Mouse (Mus musculus) c-Kit-positive CD71-negative TER-119-negative erythroid progenitor cells, embryonic 14.5 days (primary cell): Measurements from ENCODE around the gene Spock1.
"Not testable (repeated sequence)": the region's sequence is repeated elsewhere in the genome, so short reads cannot be mapped to it uniquely, and the experiment has no call there.

Experiments
- DNase-seq: peaks from one replicate; pipeline ENCODE4 v3.0.0-alpha.2; 2013; ENCODE audit warnings: low read depth

Spock1 gene

GRCm38 (mm10) chr13:57488926-57489325, 419.2 kb downstream of the Spock1 start:
- no peak for DNase-seq

GRCm38 (mm10) chr13:57484426-57485168, 423.5 kb downstream of the Spock1 start:
- no peak for DNase-seq

- DNase-seq, result peak; percentile 0
These were observed 431.4 kb downstream of the Spock1 start for GRCm38 (mm10) chr13:57476700-57477099.

GRCm38 (mm10) chr13:57474068-57474467, 434.1 kb downstream of the Spock1 start:
- DNase-seq, result no peak

GRCm38 (mm10) chr13:57470922-57471321, 437.2 kb downstream of the Spock1 start:
- not testable (repeated sequence) for DNase-seq

GRCm38 (mm10) chr13:57459978-57460377, 448.2 kb downstream of the Spock1 start:
- DNase-seq, result no peak

GRCm38 (mm10) chr13:57450189-57450821, 457.8 kb downstream of the Spock1 start:
- no peak for DNase-seq

- no peak for DNase-seq
These were observed 459.2 kb downstream of the Spock1 start for GRCm38 (mm10) chr13:57448906-57449305.

GRCm38 (mm10) chr13:57444977-57445376, 463.2 kb downstream of the Spock1 start:
- DNase-seq, result no peak

- DNase-seq, result no peak
These were observed 468.0 kb downstream of the Spock1 start for GRCm38 (mm10) chr13:57440111-57440510.

- no peak for DNase-seq
These were observed 472.4 kb downstream of the Spock1 start for GRCm38 (mm10) chr13:57435726-57436220.

- no peak for DNase-seq
These were observed 474.3 kb downstream of the Spock1 start for GRCm38 (mm10) chr13:57433848-57434247.

- no peak for DNase-seq
These were observed 476.3 kb downstream of the Spock1 start for GRCm38 (mm10) chr13:57431815-57432214.

- DNase-seq, result no peak
These were observed 479.3 kb downstream of the Spock1 start for GRCm38 (mm10) chr13:57428840-57429239.

- no peak for DNase-seq
These were observed 489.4 kb downstream of the Spock1 start for GRCm38 (mm10) chr13:57418781-57419180.

GRCm38 (mm10) chr13:57414716-57415115, 493.4 kb downstream of the Spock1 start:
- no peak for DNase-seq

GRCm38 (mm10) chr13:57407666-57408065, 500.5 kb downstream of the Spock1 start:
- DNase-seq, result no peak

- no peak for DNase-seq
These were observed 505.7 kb downstream of the Spock1 start for GRCm38 (mm10) chr13:57402386-57402785.

- DNase-seq, result no peak
These were observed 535.9 kb downstream of the Spock1 start for GRCm38 (mm10) chr13:57372141-57372700.
